Mouse (Mus musculus): ENCODE results near the gene Msto1. TPM values are rescaled to one million over a fixed set of nuclear protein-coding genes. Genes with fewer than 3 reads are reported as not detected.
"Not testable (repeated sequence)": the region's sequence is repeated elsewhere in the genome, so short reads cannot be mapped to it uniquely, and the experiment has no call there.

Msto1 gene
- total RNA-seq, 2 experiments from 2014 or later = 21.6 to 21.9 TPM

GRCm38 (mm10) chr3:88905741-88906140 lies 8.1 kb downstream of the Msto1 start:
- no peak for DNase-seq (ENCODE audit: low spot score in 2 of 2)

GRCm38 (mm10) chr3:88905209-88905608 lies 8.6 kb downstream of the Msto1 start:
- DNase-seq (ENCODE audit: low spot score in 2 of 2) = no peak

GRCm38 (mm10) chr3:88904803-88905202 lies 9.0 kb downstream of the Msto1 start:
- DNase-seq (ENCODE audit: low spot score in 2 of 2) = no peak

DNA sequence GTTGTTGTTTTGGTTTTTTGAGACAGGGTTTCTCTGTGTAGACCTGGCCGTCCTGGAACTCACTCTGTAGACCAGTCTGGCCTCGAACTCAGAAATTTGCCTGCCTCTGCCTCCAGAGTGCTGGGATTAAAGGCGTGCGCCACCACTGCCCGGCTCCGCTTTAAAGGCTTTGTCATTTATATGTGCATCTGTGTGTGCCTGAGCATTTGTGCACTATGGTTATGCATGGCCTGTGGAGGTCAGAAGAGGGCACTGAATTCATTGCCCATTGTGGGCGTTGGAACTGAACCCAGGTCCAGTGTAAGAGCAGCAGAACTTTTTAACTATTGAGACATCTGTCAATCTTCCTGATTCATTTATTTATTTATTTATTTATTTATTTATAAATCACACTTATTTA lies 20.8 kb downstream of the Msto1 start:
- not testable (repeated sequence) for DNase-seq (ENCODE audit: low spot score in 2 of 2)

- DNase-seq (ENCODE audit: low spot score in 2 of 2) = not testable (repeated sequence)
Measured at GRCm38 (mm10) chr3:88882536-88882935, 31.3 kb downstream of the Msto1 start.

DNA sequence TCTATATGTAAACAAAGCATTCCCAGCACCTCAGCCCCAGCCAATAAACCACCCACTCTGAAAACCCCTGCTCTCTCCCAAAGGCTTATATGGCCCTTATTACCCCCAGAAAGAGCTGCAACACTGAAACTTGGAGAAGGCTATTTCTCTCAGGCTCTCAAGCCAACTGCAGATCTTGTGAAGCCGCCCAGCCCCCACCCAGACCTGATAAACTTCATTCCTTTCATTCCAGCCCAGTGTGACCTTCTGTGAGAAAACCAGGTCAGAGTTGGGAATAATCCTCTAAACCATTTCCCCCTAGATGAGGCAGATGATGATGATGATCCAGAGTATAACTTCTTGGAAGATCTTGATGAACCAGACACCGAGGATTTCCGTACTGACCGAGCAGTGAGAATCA lies 45.4 kb downstream of the Msto1 start:
- DNase-seq (ENCODE audit: low spot score in 2 of 2) = not testable (repeated sequence)

DNA sequence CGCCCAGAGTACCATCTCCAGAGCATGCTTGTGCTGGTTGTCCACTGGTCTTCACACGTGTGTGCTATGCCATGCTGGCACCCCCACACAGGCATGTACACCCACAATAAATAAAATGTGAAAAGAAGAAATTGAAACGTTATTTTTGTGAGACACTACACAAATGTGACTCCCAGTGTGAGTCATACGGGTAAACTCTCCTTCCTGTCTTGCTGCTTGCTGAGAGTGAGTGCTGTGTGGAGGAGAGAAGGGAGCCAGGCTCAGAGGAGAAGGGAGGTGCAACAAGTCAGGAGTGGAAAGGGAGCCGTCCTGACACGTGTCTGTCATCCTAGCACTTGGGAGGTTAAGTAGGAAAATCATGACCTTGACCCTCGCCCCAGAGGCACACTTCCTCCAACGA lies 46.6 kb downstream of the Msto1 start:
- DNase-seq (ENCODE audit: low spot score in 2 of 2) = not testable (repeated sequence)

DNA sequence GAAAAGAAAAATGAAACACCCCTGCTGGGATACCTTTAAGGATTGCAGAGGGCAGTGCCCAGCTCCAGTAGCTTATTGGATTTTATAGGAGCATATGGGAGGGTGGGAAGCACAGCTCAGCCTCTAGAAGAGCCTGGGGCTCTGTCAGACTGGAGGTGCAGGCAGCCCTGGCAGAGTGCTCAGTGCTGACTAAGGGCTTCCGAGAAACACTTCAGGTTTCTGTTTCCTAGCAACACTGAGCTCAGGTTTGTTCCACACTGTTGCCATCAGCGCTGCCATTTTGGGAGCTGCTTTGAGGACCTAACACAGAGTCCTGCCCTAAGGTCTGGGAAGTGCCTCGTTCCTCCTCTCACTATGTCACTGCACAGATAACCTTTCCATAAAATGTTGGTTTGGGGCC lies 47.1 kb downstream of the Msto1 start:
- DNase-seq (ENCODE audit: low spot score in 2 of 2) = not testable (repeated sequence)

DNA sequence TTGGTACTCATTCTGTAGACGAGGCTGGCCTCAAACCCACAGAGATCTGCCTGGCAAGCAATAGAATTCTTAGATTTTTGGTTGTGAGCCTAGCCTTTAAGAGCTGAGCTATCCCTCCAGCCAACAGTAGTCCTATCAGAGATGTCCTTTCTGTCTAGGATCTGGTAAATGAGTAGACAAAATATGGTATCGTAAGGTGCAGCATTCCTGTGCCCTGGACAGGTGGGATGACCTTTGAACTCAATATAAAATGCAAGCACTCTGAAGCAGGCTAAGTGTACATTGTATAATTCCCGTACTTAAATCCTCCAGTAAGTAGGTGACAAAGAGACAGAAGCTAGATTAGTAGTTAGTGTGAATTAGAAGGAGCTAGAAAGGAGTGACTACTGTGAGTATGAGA lies 51.7 kb downstream of the Msto1 start:
- no peak for DNase-seq (ENCODE audit: low spot score in 2 of 2)

- no peak for DNase-seq (ENCODE audit: low spot score in 2 of 2)
Measured at GRCm38 (mm10) chr3:88855837-88856236, 58.0 kb downstream of the Msto1 start.

Other genes with a start within 250 kb of the Msto1 start
- 10 to 100 TPM; 49.3 to 59.6 TPM for gene Khdc4, start 228.2 kb downstream of the Msto1 start, total RNA-seq (2021)
- 10 to 100 TPM; 37.7 to 43.0 TPM for gene Rit1, start 197.2 kb downstream of the Msto1 start, total RNA-seq (2021)
- 100 to 1,000 TPM; 501 to 519 TPM for gene Syt11, start 138.8 kb downstream of the Msto1 start, total RNA-seq (2021)
- 10 to 100 TPM; 44.7 to 45.1 TPM for gene Gon4l, start 78.8 kb downstream of the Msto1 start, total RNA-seq (2021)
- gene Ash1l, start 36.6 kb upstream of the Msto1 start, total RNA-seq (2021) = 10 to 100 TPM; 85.4 to 89.7 TPM
- gene Dap3, start 37.2 kb upstream of the Msto1 start, total RNA-seq (2021) = 100 to 1,000 TPM; 111 to 118 TPM
- 100 to 1,000 TPM; 128 to 134 TPM for gene Rusc1, start 179.3 kb upstream of the Msto1 start, total RNA-seq (2021)
- not detected for gene Gm43738, start 187.1 kb upstream of the Msto1 start, total RNA-seq (2021)
- 10 to 100 TPM; 83.7 to 91.9 TPM for gene Fdps, start 188.0 kb upstream of the Msto1 start, total RNA-seq (2021)
- under 1 TPM in 1 of 2 experiments, not detected in 1; 0.15 TPM for gene Pklr, start 222.1 kb upstream of the Msto1 start, total RNA-seq (2021)
- gene Hcn3, start 246.2 kb upstream of the Msto1 start, total RNA-seq (2021) = 10 to 100 TPM in 1 of 2 experiments, 1 to 10 TPM in 1; 9.6 to 13.1 TPM

Measured in layer of hippocampus, adult 18-20 months (tissue).